14 mouse cellular contexts compared by ENCODE assay signal in genomic region chrX:145308555-145308954, GRCm38 (mm10). TPM values are rescaled to one million over a fixed set of nuclear protein-coding genes. Genes with fewer than 3 reads are reported as not detected.
DNase-seq lines count a peak whose midpoint lies in the region; ATAC-seq lines count a peak whose summit lies in the region.
"Had no signal": no experiment of that assay in that cellular context is flagged by ENCODE, and none has a peak within 500 bp of the region (broad histone marks: within the 10 kb centered on the region; RNA-seq: fewer than 3 reads in every experiment).

No protein-coding gene starts in this region.

- H3K4me3 ChIP-seq in hindbrain, embryonic 15.5 days, result no peak overlapping the region
- no peak overlapping the region for H3K4me3 ChIP-seq in hindbrain, embryonic 13.5 days
- H3K4me3 ChIP-seq: neural tube, embryonic 13.5 days; stomach, embryonic 15.5 days had no signal

- no peaks in the 10 kb centered on the region for H3K27me3 ChIP-seq in hindbrain, embryonic 15.5 days
- no peaks in the 10 kb centered on the region for H3K27me3 ChIP-seq in hindbrain, embryonic 13.5 days
- H3K27me3 ChIP-seq: neural tube, embryonic 13.5 days; stomach, embryonic 15.5 days had no signal

- no peaks in the 10 kb centered on the region for H3K36me3 ChIP-seq in hindbrain, embryonic 15.5 days
- H3K36me3 ChIP-seq in hindbrain, embryonic 13.5 days, result no peaks in the 10 kb centered on the region
- H3K36me3 ChIP-seq: neural tube, embryonic 13.5 days; stomach, embryonic 15.5 days had no signal

- H3K4me1 ChIP-seq in hindbrain, embryonic 15.5 days (replicated peaks), result no peaks in the 10 kb centered on the region
- H3K4me1 ChIP-seq in hindbrain, embryonic 13.5 days (replicated peaks), result no peaks in the 10 kb centered on the region
- H3K4me1 ChIP-seq: neural tube, embryonic 13.5 days; stomach, embryonic 15.5 days had no signal

- H3K4me2 ChIP-seq in hindbrain, embryonic 15.5 days, result no peak overlapping the region
- H3K4me2 ChIP-seq in hindbrain, embryonic 13.5 days, result no peak overlapping the region
- H3K4me2 ChIP-seq: neural tube, embryonic 13.5 days; stomach, embryonic 15.5 days had no signal

- no peak overlapping the region for H3K27ac ChIP-seq in hindbrain, embryonic 15.5 days (replicated peaks)
- no peak overlapping the region for H3K27ac ChIP-seq in hindbrain, embryonic 13.5 days
- H3K27ac ChIP-seq: neural tube, embryonic 13.5 days; stomach, embryonic 15.5 days had no signal

- DNase-seq in urinary bladder, postnatal 14 days (ENCODE audit: low spot score), result peak; percentile 2
- DNase-seq in urinary bladder, postnatal 10 days (ENCODE audit: low spot score), result no peak
- no peak for DNase-seq in layer of hippocampus, adult 18-20 months (ENCODE audit: low spot score in 2 of 2)
- DNase-seq in adipocyte (ENCODE audit: low spot score), result no peak
- no peak for DNase-seq in cerebellum, adult 11 months
- DNase-seq: cerebellum, postnatal 14 days; gastrocnemius, postnatal 14 days had no signal

- H3K9me3 ChIP-seq in hindbrain, embryonic 15.5 days, result no peaks in the 10 kb centered on the region
- no peaks in the 10 kb centered on the region for H3K9me3 ChIP-seq in hindbrain, embryonic 13.5 days
- H3K9me3 ChIP-seq: neural tube, embryonic 13.5 days; stomach, embryonic 15.5 days had no signal

- no peak overlapping the region for H3K9ac ChIP-seq in hindbrain, embryonic 15.5 days
- H3K9ac ChIP-seq in hindbrain, embryonic 13.5 days, result no peak overlapping the region
- H3K9ac ChIP-seq: neural tube, embryonic 13.5 days; stomach, embryonic 15.5 days had no signal

- ATAC-seq in hindbrain, embryonic 15.5 days (ENCODE audit: low FRiP score, low read depth), result 0 out of 2 replicates have a peak, but pooled peaks have one; percentile 19
- ATAC-seq in hindbrain, embryonic 13.5 days (ENCODE audit: low FRiP score), result no peak
- peak; percentile 51 to 53; a peak in 2 of 4 replicates for ATAC-seq in hematopoietic stem cell, adult 5-6 weeks (replicated peaks in 1 of 2; ENCODE audit: insufficient read depth in 1 of 2, low FRiP score in 2 of 2, low TSS enrichment in 1 of 2, low read depth in 1 of 2, poor library complexity in 2 of 2, severe bottlenecking in 2 of 2)

- WGBS in hindbrain, embryonic 15.5 days, result 86% methylated on average over 1 of the region's 1 CpGs
- WGBS in hindbrain, embryonic 13.5 days, result 90% methylated on average over 1 of the region's 1 CpGs

RNA-seq across cellular contexts. Expression of gene Lhfpl1, which starts 40.3 kb away (rescaled TPM):
- polyA plus RNA-seq in hindbrain, embryonic 15.5 days (2015; fragmentation: Nextera tagmentation; extraction: Ambion mirVana), result 0.14 and 0.59 TPM in 2 replicates
- 0.48 and 0.76 TPM in 2 replicates for polyA plus RNA-seq in hindbrain, embryonic 13.5 days (2015; fragmentation: Nextera tagmentation; extraction: Ambion mirVana)
- total RNA-seq in hematopoietic stem cell, adult 5-6 weeks (2017), result not detected in 2 replicates
- 1 to 10 TPM; 2.7 to 5.4 TPM for total RNA-seq in layer of hippocampus, adult 18-20 months (2021)
- polyA plus RNA-seq: large intestine, adult 2 months; liver, embryonic 16.5 days had no signal
